Mouse (Mus musculus) embryonic fibroblast, embryonic 13.5 days (primary cell): ENCODE data around the gene 6430531B16Rik. TPM values are rescaled to one million over a fixed set of nuclear protein-coding genes. Genes with fewer than 3 reads are reported as not detected.

Experiments used
- H3K27ac ChIP-seq: 2 replicates; pipeline ENCODE4 v1.5.1; 2012; ENCODE audit warnings: low read length, control low read depth, inconsistent platforms; ENCODE audit not compliant: insufficient read depth
- H3K4me1 ChIP-seq: 2 replicates; pipeline ENCODE4 v1.6.1; 2011; ENCODE audit warnings: low read length; ENCODE audit not compliant: control insufficient read depth, insufficient read depth
- H3K4me3 ChIP-seq: 2 replicates; pipeline ENCODE4 v1.5.1; 2011; ENCODE audit warnings: mild to moderate bottlenecking, control low read depth, low read length; ENCODE audit not compliant: insufficient read depth
- CTCF ChIP-seq: IDR thresholded peaks from 2 replicates; pipeline ENCODE4 v1.5.1; 2011; ENCODE audit warnings: mild to moderate bottlenecking, control low read depth, low read length, moderate library complexity, borderline replicate concordance; ENCODE audit not compliant: insufficient read depth
- POLR2A ChIP-seq: IDR thresholded peaks from 2 replicates; pipeline ENCODE4 v1.6.1; 2011; ENCODE audit warnings: low read depth, mild to moderate bottlenecking, control low read depth, low read length, moderate library complexity
- polyA plus RNA-seq: library from polyadenylated mRNA; stranded (reverse); fragments of >200 nt; gene quantifications from 2 replicates; pipeline ENCODE4 v1.2.4, GENCODE M21; 2011; ENCODE audit warnings: low read depth; ENCODE audit not compliant: missing spikeins, insufficient read length

6430531B16Rik gene
- polyA plus RNA-seq, 1 experiment = not detected

- Histone ChIP-seq H3K27ac (peak overlapping the region; percentile 84), H3K4me1 (peaks cover 11% of the 10 kb centered on the region), H3K4me3 (no peak overlapping the region)
- TF ChIP-seq CTCF (no peak), POLR2A (no peak)
These were observed 7.6 kb downstream of the 6430531B16Rik start for GRCm38 (mm10) chr7:139970979-139971378.

DNA sequence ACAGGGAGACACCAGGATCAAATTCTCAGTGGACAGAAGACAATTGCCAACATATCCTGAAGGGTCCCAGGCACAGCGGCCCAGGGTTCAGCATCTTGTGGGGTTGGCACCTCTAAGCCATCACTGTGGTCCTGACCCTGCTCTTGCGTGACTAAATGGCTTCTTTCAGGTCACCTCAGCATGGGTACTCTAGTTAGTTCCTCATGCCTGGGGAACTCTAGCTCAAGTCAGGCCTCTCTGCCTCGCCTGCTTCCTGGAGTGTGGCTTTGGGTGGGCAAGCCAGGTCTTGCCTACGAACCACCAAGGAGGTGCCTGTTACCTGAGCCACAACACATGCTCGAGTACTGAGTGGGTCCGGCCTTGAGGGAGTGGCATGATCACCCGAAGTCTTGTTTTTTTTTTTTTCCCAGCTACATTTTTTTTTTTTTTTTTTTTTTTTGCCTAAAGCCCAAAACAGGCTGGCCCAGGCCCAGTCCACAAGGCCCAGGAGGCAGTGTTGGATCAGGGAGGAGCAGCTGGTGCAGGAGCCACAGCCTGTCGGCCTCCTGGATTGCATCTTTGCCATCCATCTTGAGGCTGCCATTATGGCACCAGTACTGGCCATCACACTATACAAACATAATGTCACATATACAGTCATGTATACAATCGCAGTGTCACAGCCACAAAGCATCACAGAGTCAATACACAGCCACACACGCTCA is 8.2 kb downstream of the 6430531B16Rik start:
- Histone ChIP-seq H3K27ac (peak overlapping the region; percentile 84), H3K4me3 (no peak overlapping the region), H3K4me1 (peaks cover 11% of the 10 kb centered on the region)
- TF ChIP-seq POLR2A = no peak

GRCm38 (mm10) chr7:139969348-139970130 is 9.0 kb downstream of the 6430531B16Rik start:
- H3K27ac ChIP-seq = no peak overlapping the region
- TF ChIP-seq CTCF = peak; percentile 50; the same call in 1 of the 2 replicates
- no peak for TF ChIP-seq POLR2A

DNA sequence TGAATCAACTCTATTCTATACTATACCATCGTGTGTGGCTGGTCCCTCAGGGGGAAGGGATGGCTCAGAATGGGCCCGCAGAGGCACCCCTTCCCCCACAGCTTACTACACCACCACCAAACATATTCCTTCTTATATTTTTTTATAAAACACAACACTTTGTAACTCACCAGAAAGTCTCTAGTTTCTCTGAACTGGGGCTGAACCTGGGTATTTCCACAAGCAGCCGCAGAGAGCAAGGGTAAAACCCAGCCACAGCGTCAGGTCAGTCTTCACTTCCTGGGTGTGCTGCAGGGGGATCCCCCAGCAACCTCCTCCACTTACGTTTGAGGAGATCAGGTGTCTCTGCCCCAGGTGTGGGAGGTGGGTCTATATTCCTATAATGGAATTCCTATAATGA is 10.1 kb downstream of the 6430531B16Rik start:
- H3K27ac ChIP-seq = no peak overlapping the region
- H3K4me3 ChIP-seq = no peak overlapping the region
- no peak for TF ChIP-seq CTCF
- TF ChIP-seq POLR2A = no peak
- peaks cover 11% of the 10 kb centered on the region for H3K4me1 ChIP-seq

More at GRCm38 (mm10) chr7:139969348-139970130, 9.0 kb downstream of the 6430531B16Rik start:
- Histone ChIP-seq H3K4me3 (no peak overlapping the region), H3K4me1 (peaks cover 11% of the 10 kb centered on the region)

- Histone ChIP-seq H3K4me3 (no peak overlapping the region), H3K4me1 (peaks cover 11% of the 10 kb centered on the region), H3K27ac (no peak overlapping the region)
- TF ChIP-seq POLR2A = no peak
- no peak for TF ChIP-seq CTCF
These were observed 11.4 kb downstream of the 6430531B16Rik start for GRCm38 (mm10) chr7:139967175-139967574.

GRCm38 (mm10) chr7:139963814-139964213 is 14.7 kb downstream of the 6430531B16Rik start:
- TF ChIP-seq CTCF (no peak), POLR2A (no peak)
- Histone ChIP-seq H3K27ac (no peak overlapping the region), H3K4me1 (no peaks in the 10 kb centered on the region), H3K4me3 (no peak overlapping the region)

GRCm38 (mm10) chr7:139961141-139961540 is 17.4 kb downstream of the 6430531B16Rik start:
- H3K4me1 ChIP-seq = no peaks in the 10 kb centered on the region
- H3K4me3 ChIP-seq = no peak overlapping the region
- TF ChIP-seq POLR2A = no peak
- H3K27ac ChIP-seq = no peak overlapping the region

- H3K4me1 ChIP-seq = no peaks in the 10 kb centered on the region
- no peak overlapping the region for H3K27ac ChIP-seq
- H3K4me3 ChIP-seq = no peak overlapping the region
- TF ChIP-seq POLR2A (no peak), CTCF (no peak)
These were observed 20.6 kb downstream of the 6430531B16Rik start for GRCm38 (mm10) chr7:139957958-139958357.

- no peak overlapping the region for H3K4me3 ChIP-seq
- H3K4me1 ChIP-seq = no peaks in the 10 kb centered on the region
- no peak for TF ChIP-seq POLR2A
- TF ChIP-seq CTCF = no peak
- H3K27ac ChIP-seq = no peak overlapping the region
These were observed 21.1 kb downstream of the 6430531B16Rik start for GRCm38 (mm10) chr7:139957437-139957836.

GRCm38 (mm10) chr7:139956658-139957057 is 21.9 kb downstream of the 6430531B16Rik start:
- H3K27ac ChIP-seq = no peak overlapping the region
- TF ChIP-seq POLR2A (no peak), CTCF (no peak)
- no peaks in the 10 kb centered on the region for H3K4me1 ChIP-seq
- no peak overlapping the region for H3K4me3 ChIP-seq
